Mouse (Mus musculus) adrenal gland, adult (tissue): ENCODE measurements at regions not wholly inside any gene's neighbourhood (a gene's known extent, or its start where the extent isn't known, plus 50 kb on each side); places are given as distances from the start of the nearest gene placed in this dataset.

Experiments used
- DNase-seq, 2 experiments: peaks; one replicate each; pipeline ENCODE4 v3.0.0; 2022 to 2023; ENCODE audit warnings: low spot score in 1 of 2; ENCODE audit not compliant: inconsistent age in 2 of 2

- DNase-seq = no peak
Measured at GRCm38 (mm10) chr3:50548568-50548967, 105.2 kb upstream of the Slc7a11 start.

DNA sequence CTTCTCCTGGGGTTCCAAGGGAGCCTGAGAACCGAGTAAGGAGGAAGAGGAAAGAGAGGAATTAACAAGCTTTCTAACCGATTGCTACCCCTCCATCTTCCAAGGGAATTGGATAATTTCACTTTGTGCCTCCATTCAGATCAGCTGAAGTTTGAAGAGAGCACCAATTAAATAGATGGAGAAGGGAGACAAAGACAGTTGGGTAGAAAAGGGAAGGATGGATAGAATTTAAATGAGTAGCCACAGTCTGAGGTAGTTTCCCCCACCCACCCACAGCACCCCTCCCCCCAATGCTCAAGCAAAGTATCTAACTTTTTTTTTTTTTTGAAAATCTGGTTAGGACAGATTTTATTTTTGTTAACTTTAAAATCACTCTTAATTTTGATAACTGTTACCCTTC lies 87.2 kb upstream of the Slc7a11 start:
- DNase-seq = no peak

- no peak for DNase-seq
Measured at GRCm38 (mm10) chr3:50524006-50524405, 80.6 kb upstream of the Slc7a11 start.

GRCm38 (mm10) chr3:50507211-50507610 lies 63.8 kb upstream of the Slc7a11 start:
- DNase-seq = no peak
